Mouse (Mus musculus) forebrain, embryonic 14.5 days (tissue): ENCODE data around the gene Yars. TPM values are rescaled to one million over a fixed set of nuclear protein-coding genes. Genes with fewer than 3 reads are reported as not detected.

Experiments used
- ATAC-seq: fragments of 200-750 bp; cut with Nextera tagmentation; 2 replicates; pipeline ENCODE4 v1.8.0; 2017; ENCODE audit warnings: mild to moderate bottlenecking, moderate library complexity
- DNase-seq: peaks from one replicate; pipeline ENCODE4 v3.0.0-alpha.2; 2015; ENCODE audit warnings: low spot score
- H3K27ac ChIP-seq: fragments of 300-500 bp; sonication (generic); 2 replicates; pipeline ENCODE4 v1.5.1; 2014; ENCODE audit warnings: low read depth, mild to moderate bottlenecking, control low read depth, low read length, moderate library complexity
- H3K27me3 ChIP-seq: fragments of 300-500 bp; sonication (generic); replicated peaks from 2 replicates; pipeline ENCODE4 v1.6.1; 2014; ENCODE audit warnings: low read length, control low read depth, mixed read lengths; ENCODE audit not compliant: control insufficient read depth, insufficient read depth
- H3K36me3 ChIP-seq: fragments of 300-500 bp; sonication (generic); 2 replicates; pipeline ENCODE4 v1.6.1; 2014; ENCODE audit warnings: low read length, control low read depth; ENCODE audit not compliant: control insufficient read depth, insufficient read depth
- H3K4me1 ChIP-seq: fragments of 300-500 bp; sonication (generic); 2 replicates; pipeline ENCODE4 v1.6.1; 2014; ENCODE audit warnings: antibody characterized with exemption, low read length, control low read depth; ENCODE audit not compliant: control insufficient read depth, insufficient read depth
- H3K4me2 ChIP-seq: fragments of 300-500 bp; sonication (generic); 2 replicates; pipeline ENCODE4 v1.6.1; 2014; ENCODE audit warnings: mild to moderate bottlenecking, control low read depth, low read length
- H3K4me3 ChIP-seq: fragments of 300-500 bp; sonication (generic); 2 replicates; pipeline ENCODE4 v1.5.1; 2014; ENCODE audit warnings: low read depth, low read length, control low read depth
- H3K9ac ChIP-seq: fragments of 300-500 bp; sonication (generic); 2 replicates; pipeline ENCODE4 v1.6.1; 2014; ENCODE audit warnings: mild to moderate bottlenecking, low read length, control low read depth, moderate library complexity
- H3K9me3 ChIP-seq: fragments of 300-500 bp; sonication (generic); replicated peaks from 2 replicates; pipeline ENCODE4 v1.6.1; 2016; ENCODE audit warnings: low read length, control low read depth, mixed read lengths; ENCODE audit not compliant: control insufficient read depth
- WGBS: fragments of 180-500 bp; shearing (Covaris S2); extraction: QIAGEN DNeasy Blood & Tissue Kit; methylation state at CpG from one replicate; pipeline ENCODE4 v1.1.7; 2014; 5-methylcytosine and 5-hydroxymethylcytosine counted together
- polyA plus RNA-seq: library from polyadenylated mRNA; unstranded; fragments of >200 nt; fragmentation: Nextera tagmentation; extraction: Ambion mirVana; gene quantifications from 2 replicates; pipeline ENCODE4 v1.2.1, GENCODE M21; 2014

The Yars gene
- polyA plus RNA-seq, 1 experiment from 2014 or later = 110 TPM

- DNase-seq (no peak), ATAC-seq (no peak)
- 72% methylated on average over 12 of the region's 12 CpGs for WGBS
- H3K4me2 ChIP-seq = no peak overlapping the region
- H3K4me1 ChIP-seq = peaks cover 13% of the 10 kb centered on the region
- no peak overlapping the region for H3K9ac ChIP-seq
- no peaks in the 10 kb centered on the region for H3K36me3 ChIP-seq
- H3K9me3 ChIP-seq = no peaks in the 10 kb centered on the region
- no peaks in the 10 kb centered on the region for H3K27me3 ChIP-seq
- no peak overlapping the region for H3K4me3 ChIP-seq
- no peak overlapping the region for H3K27ac ChIP-seq
Measured at GRCm38 (mm10) chr4:129231594-129232450, 42.3 kb downstream of the Yars start.

- Histone ChIP-seq H3K4me3 (no peak overlapping the region), H3K9ac (no peak overlapping the region), H3K4me2 (no peak overlapping the region), H3K4me1 (peaks cover 4% of the 10 kb centered on the region; the same call in 1 of the 2 replicates), H3K27ac (no peak overlapping the region), H3K9me3 (no peaks in the 10 kb centered on the region), H3K36me3 (no peaks in the 10 kb centered on the region), H3K27me3 (no peaks in the 10 kb centered on the region)
- WGBS = 81% methylated on average over 9 of the region's 9 CpGs
- ATAC-seq = no peak
- DNase-seq = no peak
Measured at GRCm38 (mm10) chr4:129232561-129233360, 43.2 kb downstream of the Yars start.

GRCm38 (mm10) chr4:129234488-129234887 is 44.9 kb downstream of the Yars start:
- whole genome bisulfite sequencing = 89% methylated on average over 7 of the region's 7 CpGs
- no peak for DNase-seq
- Histone ChIP-seq H3K9me3 (no peaks in the 10 kb centered on the region), H3K4me2 (no peak overlapping the region), H3K36me3 (no peaks in the 10 kb centered on the region), H3K27me3 (no peaks in the 10 kb centered on the region), H3K27ac (no peak overlapping the region), H3K4me1 (peaks cover 12% of the 10 kb centered on the region), H3K4me3 (no peak overlapping the region), H3K9ac (no peak overlapping the region)
- ATAC-seq = no peak

GRCm38 (mm10) chr4:129235147-129235546 is 45.6 kb downstream of the Yars start:
- no peak overlapping the region for H3K4me3 ChIP-seq
- DNase-seq (no peak), ATAC-seq (no peak)
- no peaks in the 10 kb centered on the region for H3K36me3 ChIP-seq
- no peaks in the 10 kb centered on the region for H3K27me3 ChIP-seq
- WGBS = 78% methylated on average over 3 of the region's 3 CpGs
- no peak overlapping the region for H3K27ac ChIP-seq
- no peak overlapping the region for H3K9ac ChIP-seq
- no peak overlapping the region for H3K4me2 ChIP-seq
- H3K9me3 ChIP-seq = no peaks in the 10 kb centered on the region
- peaks cover 12% of the 10 kb centered on the region for H3K4me1 ChIP-seq

GRCm38 (mm10) chr4:129236236-129236813 is 46.8 kb downstream of the Yars start:
- 79% methylated on average over 8 of the region's 8 CpGs for WGBS
- DNase-seq (no peak), ATAC-seq (no peak)

GRCm38 (mm10) chr4:129237843-129238441 is 48.4 kb downstream of the Yars start:
- Histone ChIP-seq H3K9me3 (no peaks in the 10 kb centered on the region), H3K27me3 (no peaks in the 10 kb centered on the region), H3K36me3 (no peaks in the 10 kb centered on the region), H3K27ac (no peak overlapping the region), H3K4me1 (peaks cover 12% of the 10 kb centered on the region), H3K9ac (peak overlapping the region; percentile 70), H3K4me2 (peak overlapping the region; percentile 91), H3K4me3 (peak overlapping the region; percentile 69)
- peak; percentile 53 for DNase-seq
- WGBS = 8% methylated on average over 19 of the region's 21 CpGs
- ATAC-seq = no peak

More at GRCm38 (mm10) chr4:129236236-129236813, 46.8 kb downstream of the Yars start:
- no peaks in the 10 kb centered on the region for H3K36me3 ChIP-seq
- H3K4me2 ChIP-seq = no peak overlapping the region
- no peak overlapping the region for H3K27ac ChIP-seq
- no peaks in the 10 kb centered on the region for H3K27me3 ChIP-seq
- H3K9me3 ChIP-seq = no peaks in the 10 kb centered on the region
- no peak overlapping the region for H3K4me3 ChIP-seq
- H3K9ac ChIP-seq = no peak overlapping the region
- peaks cover 12% of the 10 kb centered on the region for H3K4me1 ChIP-seq

- WGBS = under 1% methylated on average over 23 of the region's 23 CpGs
- Histone ChIP-seq H3K9ac (peak overlapping the region; percentile 70), H3K4me2 (peak overlapping the region; percentile 91), H3K27ac (no peak overlapping the region), H3K4me1 (peaks cover 12% of the 10 kb centered on the region), H3K27me3 (no peaks in the 10 kb centered on the region), H3K36me3 (no peaks in the 10 kb centered on the region), H3K9me3 (no peaks in the 10 kb centered on the region), H3K4me3 (peak overlapping the region; percentile 69)
- DNase-seq (no peak), ATAC-seq (peak; percentile 72)
Measured at GRCm38 (mm10) chr4:129238579-129239016, 49.0 kb downstream of the Yars start.

GRCm38 (mm10) chr4:129239075-129239474 is 49.5 kb downstream of the Yars start:
- DNase-seq = peak; percentile 83
- H3K4me2 ChIP-seq = peak overlapping the region; percentile 91
- H3K27me3 ChIP-seq = no peaks in the 10 kb centered on the region
- H3K36me3 ChIP-seq = no peaks in the 10 kb centered on the region
- H3K4me3 ChIP-seq = peak overlapping the region; percentile 69
- H3K9me3 ChIP-seq = no peaks in the 10 kb centered on the region
- H3K27ac ChIP-seq = no peak overlapping the region
- peak overlapping the region; percentile 70 for H3K9ac ChIP-seq
- H3K4me1 ChIP-seq = peaks cover 12% of the 10 kb centered on the region
- ATAC-seq = peak; percentile 86
- 0% methylated on average over 21 of the region's 29 CpGs for WGBS
